Mouse (Mus musculus) liver, embryonic 13.5 days (tissue): ENCODE results near the gene Hapln3. TPM values are rescaled to one million over a fixed set of nuclear protein-coding genes. Genes with fewer than 3 reads are reported as not detected.

Experiments used
- ATAC-seq: fragments of 200-750 bp; cut with Nextera tagmentation; 2 replicates; pipeline ENCODE4 v1.8.0; 2017; ENCODE audit warnings: low read depth, mild to moderate bottlenecking, moderate number of reproducible peaks, moderate library complexity
- DNase-seq: peaks from one replicate; pipeline ENCODE4 v3.0.0; 2022
- H3K27ac ChIP-seq: fragments of 300-500 bp; sonication (generic); 2 replicates; pipeline ENCODE4 v1.5.1; 2015; ENCODE audit warnings: moderate library complexity, mild to moderate bottlenecking, inconsistent platforms
- H3K27me3 ChIP-seq: fragments of 300-500 bp; sonication (generic); 2 replicates; pipeline ENCODE4 v1.6.1; 2015; ENCODE audit warnings: mild to moderate bottlenecking, inconsistent platforms
- H3K36me3 ChIP-seq: fragments of 300-500 bp; sonication (generic); 2 replicates; pipeline ENCODE4 v1.6.1; 2015; ENCODE audit warnings: mild to moderate bottlenecking, inconsistent platforms
- H3K4me1 ChIP-seq: fragments of 300-500 bp; sonication (generic); replicated peaks from 2 replicates; pipeline ENCODE4 v1.6.1; 2015; ENCODE audit warnings: inconsistent platforms
- H3K4me2 ChIP-seq: fragments of 300-500 bp; sonication (generic); 2 replicates; pipeline ENCODE4 v1.6.1; 2015; ENCODE audit warnings: inconsistent platforms, mild to moderate bottlenecking, moderate library complexity
- H3K4me3 ChIP-seq: fragments of 300-500 bp; sonication (generic); replicated peaks from 2 replicates; pipeline ENCODE4 v1.5.1; 2015; ENCODE audit warnings: mild to moderate bottlenecking, inconsistent platforms
- H3K9ac ChIP-seq: fragments of 300-500 bp; sonication (generic); 2 replicates; pipeline ENCODE4 v1.6.1; 2015; ENCODE audit warnings: mild to moderate bottlenecking, inconsistent platforms
- H3K9me3 ChIP-seq: fragments of 300-500 bp; sonication (generic); replicated peaks from 2 replicates; pipeline ENCODE4 v1.6.1; 2016; ENCODE audit warnings: inconsistent platforms
- WGBS: fragments of 180-500 bp; shearing (Covaris S2); methylation state at CpG from one replicate; pipeline ENCODE4 v1.1.7; 2015; ENCODE audit not compliant: insufficient replicate concordance; 5-methylcytosine and 5-hydroxymethylcytosine counted together
- polyA plus RNA-seq: library from polyadenylated mRNA; unstranded; fragments of >200 nt; fragmentation: Nextera tagmentation; extraction: Ambion mirVana; gene quantifications from 2 replicates; pipeline ENCODE4 v1.2.1, GENCODE M21; 2015

Gene Hapln3
- polyA plus RNA-seq, 1 experiment from 2014 or later: 0.37 TPM

DNA sequence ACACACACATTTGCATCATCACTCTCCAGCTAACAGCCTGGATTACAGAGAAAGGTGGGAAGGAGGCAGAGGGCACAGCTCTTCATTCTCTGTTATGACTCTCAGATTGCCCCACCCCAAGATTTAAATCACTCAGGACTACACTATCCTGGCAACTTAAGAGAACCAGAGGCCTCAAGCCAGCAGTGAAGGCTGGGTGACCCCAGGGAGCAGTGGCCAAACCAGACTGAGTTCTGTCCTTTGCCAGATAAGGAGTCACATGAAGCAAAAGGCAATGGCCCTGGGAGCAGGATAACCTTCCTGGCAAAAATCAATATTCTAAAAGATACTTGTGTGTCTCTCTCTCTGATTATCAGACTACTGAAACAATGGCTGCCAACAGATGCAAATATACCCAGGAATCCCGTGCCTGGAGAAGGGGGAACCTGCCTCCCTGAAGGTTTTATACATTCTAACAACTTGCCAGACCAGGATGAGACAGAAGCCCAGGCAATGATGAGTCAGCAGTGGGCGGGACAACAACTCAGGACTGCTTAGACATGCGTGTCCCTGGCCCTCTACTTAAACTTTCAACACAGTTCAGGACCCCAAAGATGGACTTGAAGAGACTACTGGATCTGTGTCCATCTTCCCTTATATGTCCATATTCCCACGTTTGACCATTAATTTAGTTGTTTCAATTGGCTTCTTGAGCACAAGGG, 9.2 kb upstream of the Hapln3 start:
- WGBS: 38% methylated on average over 4 of the region's 4 CpGs
- Histone ChIP-seq H3K27me3 (no peaks in the 10 kb centered on the region), H3K9ac (no peak overlapping the region), H3K4me3 (no peak overlapping the region), H3K4me1 (peaks cover 12% of the 10 kb centered on the region), H3K36me3 (peaks cover 12% of the 10 kb centered on the region), H3K9me3 (no peaks in the 10 kb centered on the region), H3K4me2 (no peak overlapping the region), H3K27ac (no peak overlapping the region)
- peak; percentile 8 for DNase-seq
- ATAC-seq: no peak

DNA sequence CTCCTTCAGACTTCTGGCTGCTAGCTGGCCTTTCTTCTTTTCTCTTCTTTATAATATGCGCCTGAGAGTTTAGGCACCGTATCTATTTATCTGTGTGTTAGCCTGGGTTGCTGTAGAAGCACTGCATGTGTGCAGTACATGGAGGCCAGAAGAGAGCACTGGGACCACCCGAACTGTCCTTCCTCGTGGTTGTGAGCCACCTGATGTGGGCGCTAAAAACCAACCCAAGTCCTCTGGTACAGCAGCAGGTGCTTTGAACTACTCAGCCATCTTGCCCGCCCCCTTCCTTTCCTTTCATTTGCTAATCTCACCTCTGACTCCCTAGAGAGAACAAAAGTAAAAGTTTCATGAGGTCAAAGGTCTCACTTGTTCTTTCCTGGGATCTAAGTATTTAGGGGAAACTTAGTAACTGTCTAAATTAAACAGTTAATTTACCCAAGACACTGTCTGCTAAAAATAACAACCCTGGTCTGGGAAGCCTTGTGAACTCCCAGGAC, 8.6 kb upstream of the Hapln3 start:
- peaks cover 12% of the 10 kb centered on the region for H3K4me1 ChIP-seq
- DNase-seq (no peak), ATAC-seq (no peak)
- 56% methylated on average over 6 of the region's 6 CpGs for WGBS
- peaks cover 16% of the 10 kb centered on the region for H3K36me3 ChIP-seq
- H3K9ac ChIP-seq: no peak overlapping the region
- no peak overlapping the region for H3K27ac ChIP-seq
- H3K9me3 ChIP-seq: no peaks in the 10 kb centered on the region
- no peaks in the 10 kb centered on the region for H3K27me3 ChIP-seq
- no peak overlapping the region for H3K4me2 ChIP-seq
- no peak overlapping the region for H3K4me3 ChIP-seq

DNA sequence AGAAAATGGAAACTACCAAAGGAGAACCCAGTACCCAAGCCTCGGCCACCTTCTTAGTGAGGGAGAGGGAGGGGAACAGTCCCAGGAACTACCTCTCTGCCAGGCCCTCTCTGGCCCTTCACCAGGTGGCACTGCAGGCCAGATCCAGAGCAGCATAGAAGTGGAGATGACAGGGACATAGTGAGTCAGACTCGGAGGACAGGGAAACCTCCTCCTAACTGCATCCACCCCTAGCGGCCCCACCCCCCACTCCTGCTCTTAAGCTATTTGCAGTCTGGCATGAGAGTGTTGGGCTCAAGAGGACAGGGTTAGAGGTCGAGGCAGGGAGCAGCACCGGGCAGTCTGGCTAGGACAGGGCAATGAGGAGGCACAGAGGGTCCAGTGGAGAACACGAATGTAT, 2.6 kb upstream of the Hapln3 start:
- ATAC-seq: peak; percentile 39; the same call in 1 of the 2 replicates
- Histone ChIP-seq H3K27me3 (peaks cover 26% of the 10 kb centered on the region), H3K27ac (no peak overlapping the region), H3K36me3 (peaks cover 9% of the 10 kb centered on the region; the same call in 1 of the 2 replicates), H3K4me3 (no peak overlapping the region), H3K9ac (no peak overlapping the region), H3K4me2 (no peak overlapping the region), H3K4me1 (peaks cover 10% of the 10 kb centered on the region; the same call in 1 of the 2 replicates), H3K9me3 (no peaks in the 10 kb centered on the region)
- 47% methylated on average over 6 of the region's 6 CpGs for WGBS
- DNase-seq: no peak

DNA sequence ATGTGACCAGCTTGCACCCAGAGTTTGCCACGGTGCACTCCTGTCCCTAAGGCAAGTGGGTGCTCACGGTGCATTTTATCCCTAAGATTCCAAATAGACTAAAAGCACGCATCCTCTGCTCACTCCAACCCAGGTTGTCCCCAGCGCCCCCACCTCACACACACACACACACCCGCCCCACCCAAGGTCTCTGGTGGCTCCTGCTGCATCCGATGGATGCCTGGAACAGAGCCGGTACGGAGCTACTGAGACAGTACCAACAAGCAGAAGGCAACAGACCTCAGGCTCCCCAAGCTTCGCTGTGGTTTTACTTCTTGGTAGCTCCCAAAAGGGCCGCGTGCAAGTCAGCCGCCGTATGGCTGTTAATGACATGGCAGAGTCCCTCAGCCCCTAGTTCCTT, 433 bp downstream of the Hapln3 start:
- H3K4me1 ChIP-seq: peaks cover 10% of the 10 kb centered on the region; the same call in 1 of the 2 replicates
- peaks cover 29% of the 10 kb centered on the region for H3K27me3 ChIP-seq
- WGBS: 26% methylated on average over 13 of the region's 13 CpGs
- peak overlapping the region; percentile 42 for H3K4me2 ChIP-seq
- H3K9me3 ChIP-seq: no peaks in the 10 kb centered on the region
- H3K9ac ChIP-seq: no peak overlapping the region
- 0 out of 2 replicates have a peak, but pooled peaks cover 5% of the 10 kb centered on the region for H3K36me3 ChIP-seq
- no peak overlapping the region for H3K27ac ChIP-seq
- DNase-seq (no peak), ATAC-seq (no peak)
- peak overlapping the region; percentile 10; the same call in 1 of the 2 replicates for H3K4me3 ChIP-seq

DNA sequence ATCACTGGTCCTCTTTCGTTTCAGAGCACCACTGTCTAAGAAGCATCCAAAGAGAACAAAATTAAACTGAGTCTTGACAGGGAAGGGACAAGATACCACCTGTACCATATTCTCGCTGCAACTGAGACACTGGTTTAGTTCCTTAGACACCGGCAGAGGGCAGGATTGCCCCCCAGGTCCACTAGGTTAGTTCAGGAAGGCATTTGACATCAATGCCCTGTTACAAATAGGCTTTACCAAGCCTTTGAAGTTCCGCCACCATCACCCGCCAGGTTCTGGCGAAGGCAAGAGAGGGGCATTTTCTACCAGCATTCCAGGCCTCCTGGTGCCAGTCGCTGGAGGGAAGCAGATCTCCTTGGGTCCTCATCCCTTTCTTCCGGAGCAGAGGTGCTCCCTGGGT, 935 bp downstream of the Hapln3 start:
- DNase-seq: no peak
- ATAC-seq: no peak
- H3K27ac ChIP-seq: no peak overlapping the region
- H3K4me1 ChIP-seq: peaks cover 10% of the 10 kb centered on the region; the same call in 1 of the 2 replicates
- H3K9me3 ChIP-seq: no peaks in the 10 kb centered on the region
- no peak overlapping the region for H3K4me2 ChIP-seq
- WGBS: 22% methylated on average over 8 of the region's 8 CpGs
- peaks cover 29% of the 10 kb centered on the region for H3K27me3 ChIP-seq
- H3K9ac ChIP-seq: no peak overlapping the region
- H3K4me3 ChIP-seq: no peak overlapping the region
- H3K36me3 ChIP-seq: 0 out of 2 replicates have a peak, but pooled peaks cover 5% of the 10 kb centered on the region

DNA sequence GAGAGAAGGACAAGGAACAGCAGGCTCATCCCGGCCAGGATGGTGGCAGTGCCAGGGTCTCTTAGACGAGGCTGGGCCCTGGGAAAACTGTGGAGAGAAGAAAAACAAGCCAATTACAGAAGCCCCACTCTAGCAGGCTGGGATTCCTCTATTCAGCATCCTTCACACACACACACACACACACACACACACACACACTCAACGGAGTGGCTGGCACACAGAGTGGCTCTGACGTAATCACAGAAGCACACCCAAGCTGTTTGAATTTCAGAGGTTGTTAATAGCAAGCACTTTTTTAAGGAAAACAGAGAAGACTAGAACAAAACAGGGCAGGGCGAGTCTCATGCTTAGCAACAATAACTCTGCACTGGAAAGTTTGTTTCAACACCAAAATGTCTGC, 7.4 kb downstream of the Hapln3 start:
- WGBS: 58% methylated on average over 5 of the region's 5 CpGs
- DNase-seq (no peak), ATAC-seq (no peak)
- H3K4me2 ChIP-seq: no peak overlapping the region
- no peak overlapping the region for H3K4me3 ChIP-seq
- no peaks in the 10 kb centered on the region for H3K4me1 ChIP-seq
- no peaks in the 10 kb centered on the region for H3K36me3 ChIP-seq
- H3K9me3 ChIP-seq: no peaks in the 10 kb centered on the region
- no peak overlapping the region for H3K27ac ChIP-seq
- no peak overlapping the region for H3K9ac ChIP-seq
- H3K27me3 ChIP-seq: 0 out of 2 replicates have a peak, but pooled peaks cover 4% of the 10 kb centered on the region

DNA sequence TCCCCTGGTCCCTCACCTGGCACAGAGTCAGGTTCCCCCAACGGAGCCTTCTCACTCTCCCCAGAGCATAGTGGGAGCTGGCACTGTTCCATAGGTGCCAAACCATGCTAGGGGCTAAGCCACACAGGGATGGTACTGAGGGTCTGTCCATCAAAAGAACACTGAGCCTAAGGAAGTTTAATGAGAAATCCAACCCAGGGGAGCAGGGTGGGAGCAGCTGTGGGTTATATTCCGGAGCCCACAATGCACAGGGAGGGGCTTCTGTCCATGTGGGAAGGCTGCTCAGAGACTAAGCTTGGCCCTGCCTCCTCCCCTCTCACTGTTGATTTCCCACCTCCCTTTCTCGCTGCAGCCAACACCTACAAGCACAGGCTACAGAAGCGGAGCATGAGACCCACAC, 17.0 kb downstream of the Hapln3 start:
- WGBS: 56% methylated on average over 4 of the region's 4 CpGs
- no peaks in the 10 kb centered on the region for H3K27me3 ChIP-seq
- H3K4me1 ChIP-seq: no peaks in the 10 kb centered on the region
- no peak overlapping the region for H3K9ac ChIP-seq
- no peak overlapping the region for H3K4me3 ChIP-seq
- DNase-seq (no peak), ATAC-seq (no peak)
- no peaks in the 10 kb centered on the region for H3K9me3 ChIP-seq
- no peak overlapping the region for H3K4me2 ChIP-seq
- H3K36me3 ChIP-seq: no peaks in the 10 kb centered on the region
- no peak overlapping the region for H3K27ac ChIP-seq

GRCm38 (mm10) chr7:79096492-79096891, 34.3 kb downstream of the Hapln3 start:
- H3K27ac ChIP-seq: no peak overlapping the region
- H3K4me3 ChIP-seq: no peak overlapping the region
- H3K4me2 ChIP-seq: no peak overlapping the region
- no peaks in the 10 kb centered on the region for H3K27me3 ChIP-seq
- 57% methylated on average over 5 of the region's 5 CpGs for WGBS
- DNase-seq: no peak
- no peaks in the 10 kb centered on the region for H3K9me3 ChIP-seq
- H3K36me3 ChIP-seq: no peaks in the 10 kb centered on the region
- no peak for ATAC-seq
- no peak overlapping the region for H3K9ac ChIP-seq
- H3K4me1 ChIP-seq: no peaks in the 10 kb centered on the region

DNA sequence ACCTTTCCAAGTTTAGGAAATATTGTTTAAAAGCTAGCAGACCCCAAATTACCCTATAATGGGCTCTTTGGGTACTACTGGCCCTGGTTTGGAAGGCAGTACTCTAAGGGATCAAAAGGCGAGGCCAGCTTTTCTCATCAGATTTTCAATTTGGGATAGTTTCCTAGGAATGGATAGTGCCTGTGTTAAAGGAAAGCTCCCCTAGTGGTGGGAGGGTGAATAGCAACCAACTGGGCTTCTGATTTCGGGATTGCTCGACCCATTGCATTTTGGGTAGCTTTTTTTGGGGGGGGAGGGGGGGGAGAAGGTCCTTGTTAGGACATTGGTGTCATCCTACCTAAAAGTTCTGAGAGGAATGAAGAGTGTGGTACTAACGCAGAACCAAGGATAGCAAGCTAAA, 41.7 kb downstream of the Hapln3 start:
- ATAC-seq: no peak
- DNase-seq: no peak
- 51% methylated on average over 4 of the region's 4 CpGs for WGBS

DNA sequence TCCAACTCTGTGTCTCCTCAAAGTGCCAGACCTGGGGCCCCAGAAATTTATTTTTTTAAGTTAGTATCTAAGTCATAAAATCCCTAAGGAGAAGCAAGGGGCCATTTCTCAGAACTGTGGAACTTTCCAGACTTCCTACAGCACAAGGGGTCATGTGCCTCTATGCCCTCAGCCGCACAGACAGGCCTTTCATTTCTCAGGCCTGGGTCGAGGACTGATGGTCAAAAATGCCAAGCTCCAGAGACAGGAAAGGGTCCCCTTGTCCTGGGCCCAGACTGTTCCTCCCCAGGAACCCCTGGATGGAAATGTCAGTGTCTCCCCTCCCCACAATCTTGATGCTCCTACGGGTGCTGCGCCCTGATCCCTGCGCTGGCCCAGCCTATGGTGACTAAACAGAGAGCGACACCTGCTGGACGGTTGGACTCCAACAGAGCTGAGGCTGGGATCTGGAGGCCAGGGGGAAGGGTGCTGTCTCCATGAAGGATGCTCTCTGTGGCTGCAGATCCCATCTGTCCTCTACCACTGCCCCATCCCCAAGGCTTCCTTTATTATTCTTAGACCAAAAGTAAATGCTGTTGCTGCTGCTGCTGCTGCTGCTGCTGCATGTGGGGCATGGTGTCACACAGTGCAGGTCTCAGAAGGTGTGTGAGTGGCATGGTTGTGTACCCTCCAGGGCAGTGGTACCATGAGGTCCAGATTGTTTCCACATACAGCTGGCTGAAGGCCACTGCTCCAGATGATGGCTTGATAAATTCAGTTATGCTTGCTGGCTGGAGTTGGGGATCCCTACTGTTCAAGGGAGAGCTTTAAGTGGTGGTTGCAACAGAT, 50.0 kb downstream of the Hapln3 start:
- H3K36me3 ChIP-seq: no peaks in the 10 kb centered on the region
- H3K27ac ChIP-seq: no peak overlapping the region
- H3K4me3 ChIP-seq: no peak overlapping the region
- 15% methylated on average over 7 of the region's 7 CpGs for WGBS
- no peak for ATAC-seq
- no peak overlapping the region for H3K4me2 ChIP-seq
- no peaks in the 10 kb centered on the region for H3K9me3 ChIP-seq
- no peaks in the 10 kb centered on the region for H3K4me1 ChIP-seq
- DNase-seq: peak; percentile 11
- H3K27me3 ChIP-seq: no peaks in the 10 kb centered on the region
- no peak overlapping the region for H3K9ac ChIP-seq

More for the DNA sequence above, 41.7 kb downstream of the Hapln3 start:
- Histone ChIP-seq H3K9me3 (no peaks in the 10 kb centered on the region), H3K27ac (no peak overlapping the region), H3K36me3 (no peaks in the 10 kb centered on the region), H3K4me2 (no peak overlapping the region), H3K9ac (no peak overlapping the region), H3K4me3 (no peak overlapping the region), H3K27me3 (no peaks in the 10 kb centered on the region), H3K4me1 (no peaks in the 10 kb centered on the region)

DNA sequence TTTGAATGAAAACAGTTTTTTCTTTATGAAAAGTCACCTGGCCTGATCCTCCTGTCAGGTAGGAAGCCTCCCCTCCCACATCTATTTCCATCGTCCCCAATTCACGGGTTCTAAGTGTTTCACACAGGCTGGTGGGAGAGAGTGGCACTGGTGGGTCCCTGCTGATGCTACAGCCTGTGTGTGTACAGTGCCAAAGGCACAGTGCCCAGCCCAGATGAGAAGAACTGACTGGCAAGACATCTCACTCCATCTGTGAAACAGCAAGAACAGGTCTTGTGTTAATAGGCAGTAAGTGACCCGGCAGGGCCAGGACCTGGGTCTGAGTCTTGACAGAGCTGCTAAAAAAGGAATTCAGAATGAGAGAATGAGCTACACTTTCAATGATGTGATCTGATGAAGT, 51.6 kb downstream of the Hapln3 start:
- no peak overlapping the region for H3K9ac ChIP-seq
- H3K36me3 ChIP-seq: no peaks in the 10 kb centered on the region
- no peaks in the 10 kb centered on the region for H3K27me3 ChIP-seq
- no peak for DNase-seq
- WGBS: 46% methylated on average over 3 of the region's 3 CpGs
- no peak for ATAC-seq
- H3K27ac ChIP-seq: no peak overlapping the region
- no peak overlapping the region for H3K4me2 ChIP-seq
- H3K4me1 ChIP-seq: no peaks in the 10 kb centered on the region
- no peak overlapping the region for H3K4me3 ChIP-seq
- H3K9me3 ChIP-seq: no peaks in the 10 kb centered on the region
